Mouse (Mus musculus) heart, adult 11 months (tissue): ENCODE results near the gene Dip2b.

Experiments used
- DNase-seq: peaks from one replicate; pipeline ENCODE4 v3.0.0; 2022

Dip2b gene

DNA sequence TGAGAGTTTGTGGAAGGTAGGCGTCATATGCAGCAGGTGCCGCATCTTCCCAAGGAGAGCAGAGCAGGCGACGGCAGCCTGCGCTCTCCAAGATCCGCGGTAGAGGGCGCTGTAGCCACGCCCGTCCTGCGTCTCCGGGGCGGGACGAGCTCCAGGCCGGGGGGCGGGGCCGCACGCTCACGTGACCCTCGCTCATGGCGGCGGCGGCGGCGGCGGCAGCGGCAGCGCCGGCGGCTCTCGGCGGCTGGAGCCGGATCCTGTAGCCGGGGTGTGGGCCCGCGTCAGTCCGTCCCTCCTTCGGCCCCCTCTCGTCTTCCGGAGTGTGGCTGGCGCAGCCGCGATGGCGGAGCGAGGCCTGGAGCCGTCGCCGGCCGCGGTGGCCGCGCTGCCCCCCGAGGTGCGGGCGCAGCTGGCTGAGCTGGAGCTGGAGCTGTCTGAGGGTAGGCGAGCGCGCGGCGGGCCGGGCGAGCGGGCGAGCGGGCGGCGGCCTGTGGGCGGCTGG, at the start of gene Dip2b:
Gene Dip2b, plus strand, starts transcription at position 195 of the 502 bp plus-strand sequence.
- DNase-seq, result peak; percentile 99

DNA sequence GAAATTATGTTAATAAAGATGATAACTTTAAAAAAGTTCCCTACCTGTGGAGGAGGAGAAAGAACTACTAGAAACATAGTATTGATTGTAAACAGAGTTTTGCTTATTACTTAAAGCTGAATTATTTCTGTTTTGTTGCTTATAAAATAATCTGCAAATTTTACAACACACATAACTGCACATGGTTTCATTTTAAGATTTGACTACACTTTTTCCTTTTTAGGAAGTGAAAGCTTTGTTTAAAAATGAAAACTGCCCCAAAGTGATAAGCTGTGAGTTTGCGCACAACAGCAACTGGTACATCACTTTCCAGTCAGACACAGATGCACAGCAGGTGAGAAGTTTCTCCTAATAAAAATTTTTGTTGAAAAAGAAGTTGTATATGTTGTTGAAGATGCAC, 45.4 kb upstream of the Dip2b start:
- DNase-seq, result no peak

DNA sequence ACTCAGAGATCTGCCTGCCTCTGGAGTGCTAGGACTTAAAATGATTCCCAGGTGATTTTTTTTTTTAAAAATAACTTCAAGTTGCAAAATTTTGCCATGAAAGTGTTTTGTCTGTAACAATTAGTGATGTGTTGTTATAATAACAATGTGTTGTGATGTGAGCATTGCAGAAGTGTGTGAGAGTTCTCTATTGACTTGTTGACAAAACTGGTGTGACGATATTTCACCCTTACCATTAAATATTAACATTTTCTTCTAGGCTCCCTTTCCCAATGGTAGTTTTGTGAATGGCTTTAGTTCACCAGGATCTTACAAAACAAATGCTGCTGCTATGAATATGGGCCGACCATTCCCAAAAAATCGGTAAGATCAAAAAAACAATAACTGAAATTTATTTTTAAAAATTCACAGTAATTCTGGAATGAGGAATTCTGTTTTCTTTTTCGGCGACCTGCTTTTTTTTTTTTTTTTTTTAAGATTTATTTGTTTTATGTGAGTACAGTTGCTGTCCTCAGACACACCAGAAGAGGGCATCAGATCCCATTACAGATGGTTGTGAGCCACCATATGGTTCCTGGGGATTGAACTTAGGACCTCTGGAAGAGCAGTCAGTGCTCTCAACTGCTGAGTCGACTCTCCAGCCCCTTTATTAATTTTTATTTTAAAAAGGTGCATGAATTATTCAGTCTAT, 41.2 kb upstream of the Dip2b start:
- no peak for DNase-seq

DNA sequence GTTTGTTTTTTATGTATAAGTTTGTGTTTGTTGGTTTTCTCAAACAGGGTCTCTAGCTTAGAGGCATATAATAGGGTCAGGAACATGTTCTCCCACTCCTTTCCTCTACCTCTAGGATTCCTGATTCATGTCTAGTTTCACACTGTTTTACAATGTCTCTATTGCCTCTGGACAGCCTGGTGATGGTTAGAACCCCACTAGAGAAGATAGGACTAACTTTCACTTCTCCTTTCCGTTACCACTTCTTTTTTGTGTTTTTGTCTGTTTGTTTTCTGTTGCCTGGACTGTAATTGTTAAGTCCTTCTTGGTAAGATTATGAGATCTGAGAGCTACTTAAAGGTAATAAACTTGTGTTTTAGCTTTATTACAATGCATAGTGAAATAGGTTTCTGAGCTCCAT, 39.1 kb upstream of the Dip2b start:
- no peak for DNase-seq

DNA sequence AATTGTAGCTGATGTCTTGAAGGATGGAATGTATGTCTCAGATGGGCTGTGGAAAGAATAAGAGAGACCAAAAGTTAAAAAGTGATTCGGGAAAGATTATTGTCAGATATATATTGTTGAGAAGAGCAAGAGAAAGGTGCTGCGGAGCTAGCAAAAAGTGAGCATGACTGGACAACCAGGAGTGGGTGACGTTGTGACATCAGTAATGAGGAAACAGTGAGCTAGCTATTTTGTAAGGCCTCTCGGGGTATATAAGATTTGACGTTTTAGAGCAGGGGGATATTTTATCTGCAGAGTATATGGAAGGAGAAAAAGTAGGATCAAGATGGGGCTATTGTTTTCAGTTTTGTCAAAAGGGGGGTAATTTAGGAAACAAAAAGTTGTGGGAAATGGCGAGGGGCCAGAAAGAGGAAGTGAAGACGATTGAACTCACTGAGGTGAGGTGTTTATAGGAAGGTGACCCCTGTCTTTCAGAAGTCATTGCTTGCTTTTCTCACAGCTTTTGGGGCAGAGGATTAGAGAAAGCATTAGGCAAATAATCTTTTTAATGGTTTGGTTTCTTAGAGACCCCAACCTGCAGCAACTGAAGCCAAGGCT, 33.7 kb upstream of the Dip2b start:
- DNase-seq, result peak; percentile 24

DNA sequence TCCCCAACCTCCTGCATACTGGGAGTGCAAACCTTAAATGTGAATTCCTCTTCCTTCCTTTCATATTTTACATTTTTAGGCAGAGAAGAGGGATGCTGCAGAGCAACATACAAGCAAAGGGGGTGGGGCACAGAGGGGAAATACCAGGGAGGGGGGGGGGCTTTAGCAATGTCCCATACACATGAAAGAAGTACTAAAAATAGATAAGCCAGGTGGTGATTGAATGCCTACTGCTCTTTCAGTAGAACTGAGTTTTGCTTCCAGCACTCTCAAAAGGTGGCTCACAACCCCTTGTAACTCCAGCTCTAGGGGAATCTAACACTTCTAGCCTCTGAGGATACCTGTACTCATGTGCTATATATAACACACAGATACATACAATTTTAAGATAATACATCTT, 32.3 kb upstream of the Dip2b start:
- peak; percentile 52 for DNase-seq

DNA sequence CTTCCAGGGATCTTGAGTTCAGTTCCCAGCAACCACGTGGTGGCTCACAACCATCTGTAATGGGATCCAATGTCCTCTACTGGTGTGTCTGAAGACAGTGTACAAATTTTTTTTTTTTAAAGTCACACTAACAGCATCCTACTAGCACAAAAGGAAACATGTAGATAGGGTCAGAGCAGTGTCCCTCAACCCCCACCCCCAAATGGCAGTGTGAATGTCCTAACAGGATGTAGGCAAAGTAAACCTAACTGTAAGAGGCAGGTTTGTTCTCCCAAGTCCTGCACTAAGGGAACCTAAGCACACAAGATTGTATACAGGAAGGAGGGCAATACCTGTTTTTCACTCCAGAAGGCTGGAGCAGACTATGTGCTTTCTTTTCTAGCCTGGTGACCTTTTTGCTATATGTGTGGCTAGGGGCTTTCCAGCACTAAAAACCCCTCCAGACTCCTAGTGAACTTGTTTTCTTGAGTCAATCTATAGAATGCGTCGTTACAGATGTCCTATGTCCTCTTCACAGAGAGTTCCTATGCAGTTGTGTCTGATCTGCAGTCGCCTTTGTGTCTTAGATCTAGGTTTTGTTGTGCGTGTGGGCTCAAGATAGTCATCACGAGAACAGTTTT, 20.1 kb upstream of the Dip2b start:
- peak; percentile 82 for DNase-seq

DNA sequence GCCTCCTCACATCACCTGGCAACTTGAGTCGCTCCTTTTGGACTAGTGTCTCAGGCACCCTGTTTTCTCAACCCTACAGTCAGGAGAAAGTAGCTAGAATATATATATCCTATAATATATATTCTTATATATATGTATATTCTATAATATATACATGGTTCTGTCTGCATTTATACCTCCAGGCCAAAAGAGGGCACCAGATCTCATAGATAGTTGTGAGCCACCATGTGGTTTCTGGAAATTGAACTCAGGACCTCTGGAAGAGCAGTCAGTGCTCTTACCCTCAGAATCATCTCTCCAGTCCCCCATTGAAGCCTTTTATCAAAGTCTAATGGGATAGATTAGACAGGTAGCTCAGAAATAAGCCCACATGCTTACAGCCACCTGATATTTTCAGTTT, 17.3 kb upstream of the Dip2b start:
- no peak for DNase-seq

DNA sequence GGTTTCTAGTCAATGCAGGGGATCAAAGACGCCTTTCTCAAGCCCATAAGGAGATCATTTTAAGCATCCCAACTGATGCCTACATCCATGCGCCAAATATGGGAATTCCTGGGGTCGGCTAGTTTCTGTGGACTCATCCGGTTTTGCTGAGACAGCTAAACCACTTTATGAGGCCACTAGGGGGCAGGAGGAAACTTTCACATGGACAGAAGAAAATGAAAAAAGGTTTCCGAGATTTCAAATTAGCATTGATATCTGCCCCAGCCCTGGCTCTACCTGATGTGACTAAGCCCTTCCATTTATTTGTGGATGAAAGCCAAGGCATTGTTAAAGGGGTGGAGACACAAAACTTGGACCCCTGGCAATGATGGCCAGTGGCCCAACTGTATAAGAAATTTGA, 15.5 kb upstream of the Dip2b start:
- DNase-seq, result peak; percentile 92

DNA sequence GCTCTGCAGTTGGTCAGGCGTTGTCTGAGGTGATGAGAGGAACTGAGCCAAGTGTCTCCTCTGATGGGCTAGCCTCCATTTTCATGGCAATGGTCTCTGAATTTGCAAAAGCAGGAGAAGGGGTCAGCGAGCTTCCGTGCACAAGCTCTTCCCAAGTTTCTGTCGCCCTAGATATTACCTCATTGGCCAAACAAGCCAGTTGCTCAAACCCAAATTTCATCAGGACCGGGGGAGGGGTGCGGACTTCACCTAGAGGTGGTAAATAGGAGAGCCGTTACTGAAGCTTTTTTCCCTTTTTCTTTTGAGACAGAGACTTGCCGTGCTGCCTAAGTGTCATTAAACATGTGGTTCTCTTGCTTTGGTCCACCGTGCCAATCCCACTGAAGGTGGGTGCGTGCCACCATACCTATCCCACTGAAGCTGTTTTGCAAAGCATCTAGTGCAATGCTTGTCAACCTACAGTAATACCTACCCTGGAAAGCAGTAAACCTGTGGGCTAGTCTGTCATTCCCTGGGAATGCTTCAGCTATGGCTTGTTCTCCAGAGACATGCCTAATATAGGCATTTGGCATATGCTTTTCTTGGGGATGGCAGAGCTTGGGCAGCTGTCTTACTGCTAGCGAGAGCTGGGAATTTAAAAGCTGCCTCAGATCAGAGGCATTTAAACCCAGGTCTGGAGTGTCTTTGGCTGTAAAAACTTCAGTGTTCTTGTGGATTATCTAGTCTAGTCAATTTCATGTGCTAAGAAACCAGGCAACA, 13.2 kb upstream of the Dip2b start:
- peak; percentile 37 for DNase-seq

DNA sequence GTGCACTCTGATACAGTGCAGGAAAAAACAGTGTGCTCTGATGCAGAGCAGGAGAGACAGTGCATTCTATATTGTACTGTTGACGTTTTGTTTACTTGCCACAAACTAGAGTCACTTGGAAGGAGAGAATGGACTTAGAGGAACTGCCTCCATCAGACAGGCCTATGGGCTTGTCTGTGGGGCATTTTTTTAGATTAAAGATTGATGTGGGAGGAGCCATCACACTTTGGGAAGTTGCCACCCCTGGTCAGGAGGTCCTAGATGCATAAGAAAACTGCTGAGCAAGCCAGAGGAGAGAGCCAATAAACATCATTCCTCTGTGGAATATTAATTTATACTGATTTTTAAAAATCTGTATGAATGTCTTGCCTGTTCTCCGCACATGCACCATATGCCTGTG, 10.3 kb upstream of the Dip2b start:
- DNase-seq, result no peak

DNA sequence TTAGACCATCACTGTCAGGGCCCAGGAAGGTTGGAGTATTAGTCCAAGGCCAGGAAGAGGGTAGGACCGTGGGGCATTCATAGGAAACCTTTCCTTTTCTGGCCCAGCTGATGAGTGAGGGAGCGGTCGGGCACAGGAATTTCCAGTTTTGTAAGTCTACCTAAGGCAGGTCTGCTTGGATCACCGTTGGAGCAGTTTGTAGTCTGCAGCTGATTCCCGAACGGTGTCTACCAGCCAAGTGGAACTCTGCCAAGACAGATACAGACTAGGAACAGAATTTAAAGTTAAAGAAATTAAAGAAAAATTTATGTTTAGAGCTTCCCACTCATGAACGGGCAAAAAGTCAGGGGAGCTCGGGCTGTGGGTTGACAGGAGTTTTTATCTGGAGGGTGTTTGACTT, 9.0 kb upstream of the Dip2b start:
- no peak for DNase-seq

DNA sequence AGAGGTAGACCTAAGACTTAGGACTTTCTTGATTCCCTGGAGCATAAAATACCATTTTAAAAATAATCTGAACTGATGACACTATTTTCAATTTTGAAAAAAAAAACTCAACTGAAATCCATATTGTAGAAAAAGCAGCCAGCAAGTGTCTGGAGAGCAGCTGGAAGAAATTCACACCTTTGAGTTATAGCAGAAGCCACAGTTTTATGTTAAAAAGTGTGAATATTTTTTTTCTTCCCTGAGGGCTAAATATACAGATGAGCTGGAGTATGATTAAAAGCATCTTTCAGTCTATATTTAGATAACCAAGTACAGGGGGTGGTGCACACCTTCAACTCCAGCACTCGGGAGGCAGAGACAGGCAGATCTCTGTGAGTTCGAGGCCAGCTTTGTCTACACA, 8.6 kb upstream of the Dip2b start:
- DNase-seq, result no peak

DNA sequence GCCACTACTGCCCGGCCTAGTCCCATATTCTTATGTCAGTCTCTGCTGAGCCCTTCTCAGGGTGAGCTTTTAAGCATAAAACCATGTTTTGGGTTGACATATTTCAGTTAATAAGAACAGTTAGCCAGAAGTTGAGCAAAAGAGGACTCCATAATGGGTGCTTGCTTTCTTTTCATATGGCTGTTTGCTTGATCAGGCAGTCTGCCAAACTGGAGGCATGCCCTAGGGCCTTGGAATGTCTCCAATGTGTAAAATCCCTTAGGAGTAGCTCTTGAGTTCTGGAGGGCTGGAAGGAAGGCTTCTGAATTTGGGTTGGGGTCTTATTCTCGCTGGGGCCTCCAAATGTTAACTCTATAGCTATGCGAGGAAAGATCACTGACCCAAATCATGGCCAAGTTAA, 5.9 kb upstream of the Dip2b start:
- DNase-seq, result no peak

DNA sequence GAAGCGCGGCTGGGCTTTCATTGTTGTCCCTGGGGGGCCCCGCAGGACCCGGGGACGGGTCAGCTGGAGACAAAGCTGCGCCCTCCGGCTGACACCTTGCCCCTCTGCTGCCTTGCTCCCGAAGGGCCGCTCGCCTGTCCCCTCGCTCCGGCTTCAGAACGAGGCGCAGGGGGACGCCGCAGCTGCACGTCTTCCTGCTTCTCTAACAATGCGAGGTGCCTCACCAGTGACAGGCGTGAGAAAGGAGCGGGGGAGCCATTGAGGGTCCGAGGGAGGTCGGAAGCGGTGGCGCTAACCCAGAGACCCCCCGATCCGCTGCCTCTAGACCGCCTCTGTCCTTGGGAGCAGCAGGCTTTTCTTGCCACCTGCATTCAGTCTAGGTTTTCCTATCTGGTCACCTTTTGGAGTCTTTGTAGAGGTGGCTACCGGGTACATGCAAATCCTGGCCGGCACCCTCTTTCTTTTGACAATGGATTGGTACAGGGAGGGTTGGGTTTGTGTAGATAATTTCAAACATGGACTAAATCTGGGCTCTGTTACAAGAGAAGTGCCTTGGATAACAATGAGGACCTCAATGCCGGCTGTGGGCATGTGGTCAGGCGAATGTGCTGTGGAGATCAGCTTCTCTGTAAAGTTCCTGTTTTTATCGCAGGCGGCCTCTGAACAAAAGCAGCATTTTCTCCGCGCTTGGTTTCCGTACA, 687 bp downstream of the Dip2b start:
- DNase-seq, result peak; percentile 96

DNA sequence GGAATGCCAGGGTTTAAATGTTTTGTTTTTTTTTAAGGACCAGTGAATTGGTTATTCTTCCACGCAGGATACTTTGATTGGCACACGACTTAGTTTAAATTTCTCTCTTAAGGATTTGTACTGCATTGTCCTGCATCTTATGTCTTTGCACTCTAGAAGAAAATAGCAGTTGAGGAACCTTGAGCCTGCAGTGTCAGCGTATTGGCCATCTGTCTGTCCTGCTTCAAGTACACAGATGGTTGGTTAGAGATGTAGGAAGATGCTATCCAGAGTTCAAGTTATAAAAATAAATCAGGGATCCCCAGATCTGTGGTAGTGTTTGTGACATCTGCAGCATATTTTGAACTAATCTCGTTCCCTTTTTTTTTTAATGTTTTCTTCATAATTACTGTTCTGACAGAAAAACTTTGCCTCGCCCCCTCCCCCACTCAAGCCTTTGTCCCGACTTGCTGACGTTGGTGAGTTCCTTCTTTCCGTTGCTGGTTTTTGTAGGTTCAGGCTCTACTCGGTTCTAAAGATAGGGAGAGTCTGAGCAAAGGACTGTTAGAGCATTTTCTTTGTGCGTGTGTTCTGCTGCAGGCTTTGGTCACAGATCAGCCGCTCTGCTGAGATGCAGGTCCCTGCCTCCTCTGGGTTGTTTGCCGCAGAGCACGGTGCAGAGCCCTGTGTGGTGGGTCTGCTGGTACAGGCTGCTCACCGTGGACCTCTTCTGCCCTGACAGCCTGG, 2.2 kb downstream of the Dip2b start:
- peak; percentile 96 for DNase-seq

DNA sequence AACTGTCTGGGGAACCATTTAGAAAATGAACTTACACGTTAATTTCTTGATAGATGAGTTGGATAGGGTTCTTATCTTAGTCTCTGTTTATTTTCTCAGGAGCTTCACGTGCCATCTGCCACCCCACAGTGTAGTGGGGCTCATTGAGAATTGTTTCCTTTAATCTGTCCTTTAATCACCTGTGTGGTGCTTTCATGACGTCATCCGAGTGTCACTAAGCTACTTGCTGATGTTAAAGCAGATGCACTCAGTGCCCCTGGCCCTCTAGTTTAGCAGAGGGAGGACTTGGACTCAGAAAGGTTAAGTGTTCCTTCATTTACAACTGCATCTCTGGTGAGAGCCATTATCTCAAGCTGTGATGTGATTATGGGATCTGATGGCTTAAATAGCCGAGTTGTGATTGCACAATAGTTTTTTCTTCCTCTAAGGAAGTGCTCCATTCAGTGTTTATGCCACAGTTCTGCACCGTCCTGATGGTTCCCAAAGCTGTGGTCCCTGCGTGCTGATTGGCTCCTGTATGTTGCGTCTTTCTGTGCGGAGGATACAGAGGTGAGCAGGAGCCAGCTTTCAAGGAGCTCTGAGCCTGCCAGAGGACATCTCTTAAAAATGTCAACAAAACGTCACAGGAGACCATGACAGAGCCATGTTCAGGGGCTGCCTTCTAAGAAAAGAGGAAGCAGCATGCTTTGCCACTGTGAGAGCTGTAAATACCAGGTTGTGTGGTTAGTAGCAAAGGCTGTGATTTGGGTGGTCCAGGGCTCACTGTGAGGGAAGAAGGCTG, 3.0 kb downstream of the Dip2b start:
- peak; percentile 95 for DNase-seq

DNA sequence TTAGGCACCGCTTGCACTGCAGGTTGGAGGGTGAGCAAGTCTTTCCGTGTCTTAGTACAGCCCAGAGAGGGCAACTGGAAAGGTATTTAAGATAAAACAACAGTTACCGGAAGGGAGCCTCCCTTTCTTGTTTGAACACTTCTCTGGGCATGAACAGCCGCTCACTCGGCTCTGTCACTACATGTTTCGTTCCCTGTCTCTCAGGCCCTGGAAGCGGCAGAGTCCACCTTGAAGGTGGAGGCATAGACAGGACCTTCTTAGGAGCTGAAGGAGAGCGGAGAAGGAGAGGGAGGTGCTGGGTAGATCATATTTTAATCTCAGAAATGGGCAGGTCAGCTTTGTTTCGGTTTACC, 3.6 kb downstream of the Dip2b start:
- no peak for DNase-seq

DNA sequence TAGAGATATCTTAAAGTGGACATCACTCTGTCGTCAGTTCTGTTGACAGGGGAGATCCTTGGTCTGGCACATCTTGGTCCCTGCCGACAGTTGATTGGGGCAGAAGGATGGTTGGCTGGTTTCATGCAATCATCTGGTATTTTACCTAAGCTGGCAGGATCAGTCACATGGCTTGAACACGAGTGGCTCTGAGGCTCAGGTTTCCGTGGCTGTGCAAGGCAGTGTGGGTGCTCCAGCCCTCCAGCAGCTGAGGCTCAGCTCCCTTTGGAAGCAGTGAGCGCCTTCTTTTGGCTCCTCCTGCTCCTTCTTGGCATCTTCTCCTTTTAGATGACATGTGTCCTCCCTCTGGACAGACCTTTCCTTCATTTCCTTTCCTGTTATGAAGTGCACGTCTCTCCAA, 7.1 kb downstream of the Dip2b start:
- DNase-seq, result peak; percentile 92

DNA sequence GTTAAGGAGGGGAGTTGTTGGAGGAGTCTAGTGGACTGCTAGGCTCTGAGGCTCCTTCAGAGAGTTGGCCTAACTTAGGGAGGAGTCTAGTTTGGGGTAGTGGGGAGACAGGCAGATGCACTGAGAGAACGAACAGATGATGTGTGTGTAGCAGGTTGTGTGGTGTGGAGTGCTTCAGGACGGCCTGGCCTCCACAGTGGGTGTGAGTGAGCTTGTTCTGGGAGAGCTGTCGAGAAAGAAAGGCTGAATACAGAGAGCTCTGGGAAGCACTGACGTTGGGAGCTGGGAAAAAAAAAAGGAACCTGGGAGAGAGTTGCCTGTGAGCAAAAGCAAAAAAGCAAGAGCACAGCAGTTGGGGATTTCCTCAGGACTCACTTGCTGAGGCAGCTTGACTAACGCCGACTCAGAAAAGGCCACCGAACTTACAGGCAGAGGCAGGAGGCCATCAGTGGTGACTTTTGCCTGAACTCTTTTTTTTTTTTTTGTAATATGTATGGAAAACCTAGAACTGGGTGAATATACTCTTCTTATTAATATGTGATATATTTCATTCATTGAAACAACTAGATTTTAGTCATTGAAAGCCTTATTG, 11.1 kb downstream of the Dip2b start:
- DNase-seq, result peak; percentile 80

DNA sequence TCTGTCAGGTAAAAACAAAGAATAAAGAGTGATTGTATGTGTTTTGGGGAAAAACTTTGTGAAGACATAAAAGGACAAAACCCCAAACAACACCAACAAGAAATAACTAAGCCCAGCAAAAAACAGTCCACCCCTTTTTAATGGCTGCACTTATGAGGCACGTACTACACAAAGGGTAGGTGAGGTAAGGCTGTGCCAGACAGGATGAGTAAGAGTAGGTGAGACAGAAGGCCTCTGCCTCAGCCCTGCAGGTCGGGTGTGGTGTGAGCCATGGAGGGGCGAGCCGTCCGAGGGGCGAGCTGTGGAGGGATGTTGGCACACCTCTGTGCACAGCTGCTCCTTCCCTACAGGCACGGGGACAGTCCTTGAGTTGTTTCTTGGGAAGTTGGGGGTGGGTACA, 12.5 kb downstream of the Dip2b start:
- peak; percentile 86 for DNase-seq
